Mouse (Mus musculus): ENCODE measurements around the gene Bcas3.
"Not testable (repeated sequence)": the region's sequence is repeated elsewhere in the genome, so short reads cannot be mapped to it uniquely, and the experiment has no call there.

Bcas3 gene

DNA sequence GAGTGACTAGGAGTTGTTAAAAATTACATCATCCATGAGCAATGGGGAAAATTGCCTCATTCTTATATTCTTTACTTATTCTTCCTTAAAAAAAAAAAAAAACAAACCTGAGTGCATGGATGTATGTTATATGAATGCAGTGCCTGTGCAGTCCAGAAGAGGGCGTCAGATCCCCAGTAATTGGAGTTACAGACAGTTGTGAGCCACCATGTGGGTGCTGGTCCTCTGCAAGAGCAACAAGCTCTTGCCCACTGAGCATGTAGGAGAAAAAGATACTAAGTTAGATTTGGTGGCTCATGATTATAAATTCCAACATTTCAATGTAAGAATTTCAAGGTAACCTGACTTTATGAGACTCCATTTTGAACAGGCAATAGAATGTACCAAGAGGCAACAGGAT is 353.7 kb downstream of the Bcas3 start:
- no peak for DNase-seq (ENCODE audit: low read depth in 1 of 2, low spot score in 2 of 2)

DNA sequence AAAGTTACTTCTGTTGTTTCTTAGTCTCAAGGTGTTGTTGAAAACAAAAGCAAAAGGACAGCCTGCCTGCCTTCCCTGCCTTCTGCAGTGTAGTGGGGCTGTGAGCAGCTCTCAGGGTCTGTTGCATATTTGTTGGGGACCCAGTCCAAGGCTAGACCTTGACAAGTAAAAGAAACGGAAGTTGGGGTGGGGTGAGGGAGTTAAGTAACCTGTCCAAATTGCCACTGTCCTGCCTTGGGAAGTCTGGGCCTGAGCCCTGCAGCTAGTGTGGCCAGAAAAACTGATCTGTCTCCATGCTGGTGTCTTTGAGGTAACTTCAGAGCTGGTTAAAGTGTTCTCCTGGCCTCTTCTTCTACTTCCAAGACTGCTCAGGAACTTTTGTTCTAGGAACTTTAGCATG is 354.5 kb downstream of the Bcas3 start:
- no peak for DNase-seq (ENCODE audit: low read depth in 1 of 2, low spot score in 2 of 2)

- DNase-seq (ENCODE audit: low read depth in 1 of 2, low spot score in 2 of 2), result no peak
Measured at GRCm38 (mm10) chr11:85709147-85709546, 356.2 kb downstream of the Bcas3 start.

GRCm38 (mm10) chr11:85710155-85710554 is 357.2 kb downstream of the Bcas3 start:
- no peak for DNase-seq (ENCODE audit: low read depth in 1 of 2, low spot score in 2 of 2)

DNA sequence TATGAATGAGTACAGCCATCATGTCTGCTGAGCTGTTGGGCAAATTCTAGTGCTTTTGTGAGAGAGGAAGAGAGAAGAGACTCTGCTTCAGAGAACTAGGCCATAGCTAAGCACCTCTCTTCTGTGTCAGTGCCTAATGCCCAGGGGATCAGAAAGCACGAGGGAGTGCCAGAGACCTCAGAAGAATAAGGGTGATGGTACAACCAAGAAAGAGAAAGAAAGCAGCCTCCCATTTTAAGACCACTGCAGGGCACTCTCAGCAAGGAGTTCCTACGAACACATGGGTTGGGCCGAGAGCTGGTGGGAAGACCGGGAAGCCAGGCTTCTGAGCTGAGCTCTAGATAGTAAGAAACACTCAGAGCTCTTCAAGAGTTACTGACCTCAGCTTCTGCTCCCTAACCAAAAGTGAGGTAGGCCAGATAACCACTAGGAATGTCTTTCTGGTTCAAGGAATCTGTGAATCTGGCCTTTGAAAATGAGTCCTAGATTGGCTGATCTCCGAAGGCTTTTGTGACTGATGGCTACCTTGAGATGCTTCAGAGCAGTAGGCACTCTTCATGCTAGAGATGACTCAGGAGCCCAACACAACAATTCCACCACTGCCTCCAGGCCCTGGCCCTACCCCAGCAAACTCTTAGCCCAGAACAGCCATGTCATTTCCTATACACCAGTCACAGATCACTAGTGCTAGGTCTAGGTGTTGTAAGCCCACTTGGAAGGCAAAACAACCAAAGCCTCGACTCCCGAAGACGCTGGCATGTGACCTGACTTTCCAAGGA is 359.2 kb downstream of the Bcas3 start:
- no peak for DNase-seq (ENCODE audit: low read depth in 1 of 2, low spot score in 2 of 2)

DNA sequence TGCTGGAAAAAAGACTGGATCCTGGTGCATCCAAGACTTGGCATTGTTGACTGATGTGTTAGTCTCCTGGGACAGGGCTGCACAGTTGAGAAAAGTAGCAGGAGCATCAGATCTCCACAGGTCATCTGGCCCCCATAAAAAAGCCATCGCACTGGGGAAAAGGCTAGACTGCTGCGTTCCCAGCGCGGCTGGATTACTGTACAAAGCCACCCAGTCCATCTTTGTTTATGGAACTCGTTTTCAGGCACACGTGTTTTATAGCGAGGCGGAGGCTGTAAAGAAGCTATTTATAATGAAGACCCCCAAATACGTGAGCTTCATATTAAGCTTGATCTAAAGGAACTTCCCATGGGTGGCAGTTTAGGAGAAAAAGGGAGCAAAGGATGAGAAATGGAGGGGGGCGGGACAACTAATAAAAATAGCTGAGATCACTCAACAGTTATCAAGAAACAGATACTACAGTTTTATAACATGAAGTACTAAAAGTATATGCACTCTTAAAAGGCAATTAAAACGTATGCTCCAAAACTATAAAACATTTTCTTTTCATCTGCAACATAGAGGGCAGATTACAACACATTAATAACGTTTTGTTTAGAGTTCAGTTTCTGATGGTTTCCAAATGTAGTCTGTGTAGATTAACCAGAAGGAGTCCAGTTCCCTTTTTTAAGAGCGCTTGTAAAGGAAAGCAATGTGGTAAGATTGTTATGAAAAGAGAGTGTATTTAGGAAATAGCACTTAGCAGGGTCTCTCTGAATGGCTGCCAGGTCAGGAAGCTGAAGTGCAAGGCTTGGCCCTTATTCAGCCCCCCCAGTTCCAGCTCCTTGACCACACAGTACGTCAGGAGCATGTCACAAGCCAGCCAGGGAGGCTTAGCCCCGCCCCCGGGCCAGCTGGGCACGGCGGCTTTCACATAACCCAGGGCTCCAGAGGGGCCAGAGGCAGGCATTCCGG is 360.2 kb downstream of the Bcas3 start:
- peak; percentile 83 to 85 for DNase-seq (ENCODE audit: low read depth in 1 of 2, low spot score in 2 of 2)

- DNase-seq (ENCODE audit: low read depth in 1 of 2, low spot score in 2 of 2), result no peak
Measured at GRCm38 (mm10) chr11:85713814-85714208, 360.8 kb downstream of the Bcas3 start.

DNA sequence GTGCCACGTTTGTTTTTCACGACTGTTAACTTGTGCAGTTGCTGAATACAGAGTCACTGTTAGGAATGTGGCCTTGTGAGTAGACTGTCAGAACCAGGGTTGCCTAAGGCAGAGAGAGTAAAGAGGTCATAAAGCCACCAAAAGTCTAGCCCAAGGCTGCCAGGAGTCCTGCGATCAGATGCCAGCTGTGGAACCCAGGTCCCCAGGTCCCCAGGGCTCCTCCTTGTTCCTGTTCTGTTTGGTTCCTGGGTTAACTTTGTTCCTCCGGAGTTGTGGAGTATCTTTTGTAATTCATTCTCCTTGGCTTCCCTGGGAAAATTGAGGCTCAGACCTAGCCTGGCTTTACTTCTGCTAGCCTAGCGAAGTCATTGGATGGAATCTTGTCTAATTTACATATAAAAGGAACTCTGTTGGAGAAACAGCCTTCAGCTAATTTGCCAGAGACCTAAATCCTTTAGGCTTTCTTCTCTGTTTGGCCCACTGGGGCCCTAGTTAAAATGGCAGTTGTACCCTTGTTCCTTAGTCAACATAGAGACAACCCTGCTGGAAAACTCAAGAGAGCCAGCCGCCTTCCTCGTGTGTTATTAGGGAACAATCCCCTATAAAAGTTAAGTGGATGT is 361.5 kb downstream of the Bcas3 start:
- DNase-seq (ENCODE audit: low read depth in 1 of 2, low spot score in 2 of 2), result no peak

DNA sequence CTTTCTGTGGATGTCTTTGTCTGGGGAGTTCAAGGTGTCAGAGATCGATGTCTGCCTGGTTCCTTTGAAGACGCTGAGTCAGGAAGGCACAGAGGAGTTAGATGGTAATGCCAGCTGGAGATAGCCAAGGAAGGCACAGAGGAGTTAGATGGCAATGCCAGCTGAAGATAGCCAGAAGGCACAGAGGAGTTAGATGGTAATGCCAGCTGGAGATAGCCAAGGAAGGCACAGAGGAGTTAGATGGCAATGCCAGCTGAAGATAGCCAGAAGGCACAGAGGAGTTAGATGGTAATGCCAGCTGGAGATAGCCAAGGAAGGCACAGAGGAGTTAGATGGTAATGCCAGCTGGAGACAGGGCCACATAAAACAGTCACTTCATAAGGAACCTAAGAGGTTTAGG is 363.8 kb downstream of the Bcas3 start:
- DNase-seq (ENCODE audit: low read depth in 1 of 2, low spot score in 2 of 2), result not testable (repeated sequence)

DNA sequence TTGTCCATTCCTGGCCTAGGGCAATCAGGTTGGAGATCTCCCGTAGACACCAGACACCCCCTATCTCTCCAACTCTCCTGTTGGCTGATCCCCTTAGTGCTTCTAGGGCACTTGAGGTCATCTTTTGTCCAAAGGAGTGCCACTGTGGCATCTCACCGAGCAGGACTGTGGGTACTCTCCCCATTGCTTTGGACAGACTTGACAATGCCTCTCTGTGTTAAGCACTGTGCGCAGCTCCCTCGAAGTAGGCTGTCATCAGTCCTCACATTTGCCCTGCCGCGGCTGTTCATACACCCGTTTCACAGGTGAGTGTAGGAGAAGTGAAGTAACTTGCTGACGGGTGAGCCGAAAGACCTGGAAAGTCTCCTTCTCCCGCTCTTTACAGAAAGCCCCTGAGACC is 366.1 kb downstream of the Bcas3 start:
- no peak for DNase-seq (ENCODE audit: low read depth in 1 of 2, low spot score in 2 of 2)

GRCm38 (mm10) chr11:85719766-85720165 is 366.8 kb downstream of the Bcas3 start:
- DNase-seq (ENCODE audit: low read depth in 1 of 2, low spot score in 2 of 2), result no peak

DNA sequence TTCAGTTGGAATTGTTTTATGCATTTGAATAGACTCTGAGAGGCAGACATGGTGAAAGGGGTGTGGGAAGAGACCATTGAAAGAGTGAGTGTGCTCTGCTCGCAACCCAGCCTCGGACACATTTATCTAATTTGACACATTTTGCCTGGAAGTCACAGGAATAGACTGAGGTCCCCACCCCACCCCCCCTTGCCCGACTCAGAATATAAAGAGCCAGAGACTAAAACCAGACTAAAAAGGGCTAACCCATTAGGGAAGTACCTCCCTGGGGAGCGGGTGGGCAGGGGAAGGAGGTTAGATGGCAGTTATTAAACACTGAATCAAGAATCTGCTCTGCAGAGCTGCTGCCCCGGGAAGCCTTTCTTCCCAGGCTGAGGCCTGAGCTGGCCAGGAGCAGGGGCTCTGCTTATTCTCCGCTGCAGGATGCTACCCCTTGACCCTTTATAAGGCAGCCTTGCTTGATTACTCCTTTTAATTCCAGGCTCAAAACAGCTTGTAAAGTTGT is 367.4 kb downstream of the Bcas3 start:
- no peak for DNase-seq (ENCODE audit: low read depth in 1 of 2, low spot score in 2 of 2)

GRCm38 (mm10) chr11:85721986-85722385 is 369.0 kb downstream of the Bcas3 start:
- DNase-seq (ENCODE audit: low read depth in 1 of 2, low spot score in 2 of 2), result no peak

DNA sequence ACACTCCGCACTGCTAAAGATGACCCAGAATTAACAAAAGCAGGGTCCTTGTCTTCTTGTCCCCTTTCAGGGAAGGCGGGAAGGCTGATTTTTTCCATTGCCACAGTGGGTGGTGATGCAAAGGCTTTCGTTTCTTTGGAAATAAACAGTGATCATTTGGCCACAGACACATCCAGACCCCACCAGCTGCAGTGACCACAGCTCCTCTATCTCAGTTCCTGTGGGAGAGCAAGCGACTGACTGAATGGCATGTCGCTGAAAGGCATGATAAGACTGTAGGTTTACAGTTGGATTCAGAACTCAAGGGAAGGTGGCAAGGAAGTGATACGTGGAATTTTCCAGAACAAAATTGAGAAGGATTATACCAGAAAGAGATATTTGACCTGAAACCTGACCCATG is 371.2 kb downstream of the Bcas3 start:
- DNase-seq (ENCODE audit: low read depth in 1 of 2, low spot score in 2 of 2), result no peak

DNA sequence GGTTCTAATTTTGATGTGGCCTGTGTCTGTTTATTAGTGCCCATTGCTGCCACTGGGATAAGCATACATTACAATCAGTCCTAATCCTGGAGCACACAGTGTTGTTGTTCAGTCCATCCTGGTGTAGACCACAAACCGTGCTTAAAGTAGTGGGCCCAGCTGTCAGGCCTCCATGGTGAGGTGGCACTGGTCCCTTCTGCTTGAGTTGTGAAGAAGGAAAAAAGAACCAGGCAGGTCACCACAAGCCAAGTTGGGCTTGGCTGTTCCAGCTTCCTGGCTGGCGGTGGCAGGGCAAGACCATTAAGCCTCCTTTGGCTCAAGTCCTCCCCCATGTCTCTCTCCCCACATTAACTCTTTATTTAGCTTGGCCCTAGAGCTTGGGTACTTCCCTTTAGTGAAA is 376.8 kb downstream of the Bcas3 start:
- no peak for DNase-seq (ENCODE audit: low read depth in 1 of 2, low spot score in 2 of 2)

GRCm38 (mm10) chr11:85732462-85733012 is 379.6 kb downstream of the Bcas3 start:
- DNase-seq (ENCODE audit: low read depth in 1 of 2, low spot score in 2 of 2), result no peak

GRCm38 (mm10) chr11:85733577-85733976 is 380.6 kb downstream of the Bcas3 start:
- DNase-seq (ENCODE audit: low read depth in 1 of 2, low spot score in 2 of 2), result no peak

DNA sequence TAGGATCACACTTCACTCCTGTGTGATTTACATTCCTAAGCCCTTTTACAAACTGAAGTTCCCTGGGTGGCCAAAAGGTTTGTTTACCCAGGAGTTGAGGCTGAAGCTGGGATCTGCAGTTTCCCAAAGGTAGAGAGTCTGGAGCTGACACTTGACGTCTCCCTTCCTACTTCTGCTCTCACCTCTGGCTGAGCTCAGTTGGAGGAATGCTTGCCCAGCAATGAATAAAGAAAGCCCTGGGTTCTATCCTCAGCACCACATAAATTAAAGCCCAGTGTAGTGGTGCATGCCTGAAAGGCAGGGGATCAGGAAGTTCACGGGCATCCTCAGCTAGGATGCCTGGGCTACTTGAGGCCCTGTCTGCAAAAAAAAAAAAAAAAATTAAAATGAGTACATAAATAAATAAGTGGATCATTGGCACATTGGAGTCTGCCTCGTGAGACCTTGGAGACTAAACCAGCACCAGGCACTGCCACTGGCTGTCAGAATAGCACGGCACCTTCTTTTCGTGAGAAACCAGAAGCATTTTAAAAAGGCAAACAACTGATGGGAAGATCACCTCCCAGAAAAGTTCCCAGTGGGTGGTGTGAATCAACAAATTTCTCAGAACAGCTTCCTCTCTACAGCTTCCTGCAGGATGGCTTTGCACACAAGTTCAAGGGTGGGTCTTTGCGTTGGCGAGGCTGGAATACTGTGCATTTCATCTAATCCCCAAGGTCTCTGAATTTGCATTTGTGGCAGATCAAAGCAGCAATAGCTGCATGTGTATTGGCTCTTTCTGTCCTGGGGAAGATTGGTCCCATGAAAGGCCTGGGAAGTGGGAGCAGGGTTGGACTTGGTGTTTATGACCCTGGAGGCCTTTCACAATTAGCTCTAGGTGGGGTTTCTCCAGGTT is 381.6 kb downstream of the Bcas3 start:
- no peak for DNase-seq (ENCODE audit: low read depth in 1 of 2, low spot score in 2 of 2)

- no peak for DNase-seq (ENCODE audit: low read depth in 1 of 2, low spot score in 2 of 2)
Measured at GRCm38 (mm10) chr11:85737227-85737626, 384.3 kb downstream of the Bcas3 start.

DNA sequence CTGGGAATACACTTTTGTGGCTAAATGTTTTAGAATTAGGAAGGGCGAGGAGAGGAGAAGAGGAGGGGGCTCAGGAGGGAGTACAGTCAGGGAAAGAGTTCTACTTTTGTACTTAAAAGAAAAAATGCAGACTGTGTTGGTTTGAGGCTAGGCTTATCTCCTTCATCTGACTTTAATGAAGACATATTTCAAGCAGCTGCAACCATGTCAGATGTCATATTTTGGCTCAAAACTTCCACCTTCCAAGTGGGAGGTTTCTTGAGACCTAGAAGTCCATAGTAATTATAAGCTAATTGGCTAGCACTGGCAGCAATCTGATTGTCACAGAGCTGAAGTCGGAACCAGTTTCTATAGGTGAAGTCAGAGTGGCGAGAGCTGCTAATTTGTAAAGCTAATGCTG is 384.9 kb downstream of the Bcas3 start:
- no peak for DNase-seq (ENCODE audit: low read depth in 1 of 2, low spot score in 2 of 2)
